Mouse (Mus musculus) lung, postnatal 0 days (tissue): ENCODE measurements at regions not wholly inside any gene's neighbourhood (a gene's known extent, or its start where the extent isn't known, plus 50 kb on each side); places are given as distances from the start of the nearest gene placed in this dataset.

Experiments
- CTCF ChIP-seq: IDR thresholded peaks from 2 replicates; pipeline ENCODE4 v1.5.1; 2016; ENCODE audit warnings: antibody characterized with exemption, mild to moderate bottlenecking
- EP300 ChIP-seq: IDR thresholded peaks from 2 replicates; pipeline ENCODE4 v1.6.1; 2016; ENCODE audit warnings: antibody characterized with exemption, mild to moderate bottlenecking, control low read depth

GRCm38 (mm10) chr13:97545971-97546454, 214.4 kb downstream of the Gm10260 start:
- TF ChIP-seq CTCF: no peak
- TF ChIP-seq EP300: no peak
